Mouse (Mus musculus): ENCODE results near the gene Ddx11.
"Not testable (repeated sequence)": the region's sequence is repeated elsewhere in the genome, so short reads cannot be mapped to it uniquely, and the experiment has no call there.

Gene Ddx11

DNA sequence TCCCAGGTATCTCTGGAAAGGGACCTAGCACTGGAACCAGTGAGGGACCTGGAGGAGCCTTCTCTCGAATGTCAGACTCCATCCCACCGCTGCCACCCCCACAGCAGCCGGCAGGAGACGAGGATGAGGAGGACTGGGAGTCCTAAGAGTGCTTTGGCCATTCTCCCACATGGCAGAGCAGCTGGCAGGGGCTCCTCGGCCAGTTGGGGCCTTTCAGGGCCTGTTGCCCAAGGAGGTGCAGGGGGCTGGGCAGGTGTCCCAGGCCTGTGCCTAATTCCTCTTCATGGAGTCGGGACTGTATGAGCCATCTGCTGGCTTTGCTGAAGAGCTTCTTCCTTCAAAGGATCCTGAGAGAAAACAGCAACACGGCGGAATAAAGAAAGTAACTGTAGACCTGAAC lies 4.3 kb upstream of the Ddx11 start:
- peak; percentile 45 to 66 for DNase-seq

DNA sequence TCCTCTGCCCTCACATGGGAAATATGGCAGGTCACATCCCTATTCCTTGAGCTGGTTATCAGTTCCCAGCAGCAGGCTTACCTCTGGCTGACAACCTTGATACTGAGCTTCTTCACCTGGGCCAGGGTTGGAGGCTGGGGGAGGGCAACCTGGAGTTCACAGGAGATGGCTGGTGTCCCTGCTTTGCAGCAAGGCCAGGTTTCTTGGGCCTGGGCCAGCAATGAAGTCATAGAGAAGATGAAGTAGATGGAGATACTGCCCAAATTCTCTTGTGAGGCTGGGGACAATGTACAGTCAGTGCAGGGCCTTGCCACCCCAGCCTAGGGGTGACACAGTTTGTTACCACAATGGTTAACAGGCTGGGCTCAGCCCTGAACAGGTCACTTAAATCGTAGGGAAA lies 2.6 kb upstream of the Ddx11 start:
- peak in 1 of 2 experiments; percentile 73 for DNase-seq

DNA sequence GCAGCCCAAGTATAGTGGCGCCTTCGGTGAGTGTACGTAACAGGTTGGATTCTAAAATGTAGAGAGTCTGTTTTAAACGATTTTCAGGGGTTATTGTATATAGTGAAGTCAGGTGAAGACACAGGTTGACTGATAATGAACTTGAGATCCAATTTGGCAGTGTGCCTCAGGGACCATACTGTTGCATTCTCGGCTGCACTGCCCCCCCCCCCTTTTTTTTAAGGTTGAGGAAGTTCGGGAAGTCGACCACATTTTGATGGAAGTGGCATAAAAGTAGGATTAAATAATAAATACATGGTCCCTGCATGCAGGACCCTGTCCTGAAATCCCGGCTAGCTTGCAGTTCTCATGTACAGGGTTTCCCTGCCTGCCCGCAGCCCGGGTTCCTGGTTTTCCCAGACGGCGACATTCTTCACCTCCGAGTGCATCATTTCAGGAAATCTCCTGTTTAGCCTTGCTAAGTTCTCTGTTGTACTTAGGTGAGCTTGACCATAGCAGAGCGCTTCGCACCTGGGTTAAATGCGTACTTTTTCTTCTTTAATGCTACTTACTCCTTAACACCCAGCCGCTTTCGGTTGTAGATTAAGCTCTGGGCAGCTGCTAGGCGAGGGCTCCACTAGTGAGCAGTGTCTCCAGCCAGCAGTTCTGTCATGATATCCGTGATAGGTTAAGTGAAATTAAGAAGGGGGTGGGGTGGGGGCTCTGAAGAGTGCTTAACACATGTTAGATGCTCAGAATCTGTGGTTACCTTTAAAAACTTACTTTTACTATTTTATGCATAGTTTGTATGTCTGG lies 693 bp downstream of the Ddx11 start:
- no peak for DNase-seq

DNA sequence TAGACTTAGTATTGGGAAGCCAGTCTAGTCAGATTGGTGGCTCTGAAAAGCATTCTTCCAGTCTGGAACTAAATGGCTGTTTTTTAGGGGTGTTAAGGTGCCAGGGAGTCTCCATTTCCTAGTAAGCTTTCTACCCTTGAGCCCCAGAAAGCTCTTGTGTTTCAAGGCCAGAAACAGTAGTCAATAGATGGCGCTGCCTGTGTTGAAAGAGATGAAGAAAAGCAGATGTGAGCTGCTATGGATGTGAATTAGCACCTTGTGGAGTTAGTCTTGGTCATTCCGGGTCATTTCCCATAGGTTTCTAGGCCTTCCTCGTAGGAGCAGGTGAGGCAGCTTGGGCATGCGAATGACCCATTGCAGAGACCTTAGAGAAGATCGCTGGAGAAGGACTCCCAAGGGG lies 1.9 kb downstream of the Ddx11 start:
- DNase-seq: no peak

DNA sequence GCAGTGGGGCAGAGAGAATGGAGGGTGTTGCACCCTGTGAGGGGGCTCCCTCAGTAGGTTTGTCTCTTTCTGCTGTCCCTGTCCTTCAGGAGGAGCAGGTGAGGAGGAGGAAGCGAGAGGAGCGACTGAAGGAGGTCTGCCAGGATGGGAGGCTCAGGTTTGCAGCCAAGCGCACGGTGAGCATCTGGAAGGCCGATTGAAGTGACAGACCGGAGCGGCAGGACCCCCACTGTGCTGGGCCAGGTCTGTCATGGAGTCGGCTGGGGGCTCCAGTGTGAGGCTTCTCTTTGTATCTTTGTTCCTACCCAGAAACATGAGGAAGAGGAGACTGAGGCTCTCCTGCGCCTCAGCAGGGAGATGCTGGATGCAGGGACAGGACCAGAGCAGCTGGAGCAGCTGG lies 7.1 kb downstream of the Ddx11 start:
- no peak for DNase-seq

DNA sequence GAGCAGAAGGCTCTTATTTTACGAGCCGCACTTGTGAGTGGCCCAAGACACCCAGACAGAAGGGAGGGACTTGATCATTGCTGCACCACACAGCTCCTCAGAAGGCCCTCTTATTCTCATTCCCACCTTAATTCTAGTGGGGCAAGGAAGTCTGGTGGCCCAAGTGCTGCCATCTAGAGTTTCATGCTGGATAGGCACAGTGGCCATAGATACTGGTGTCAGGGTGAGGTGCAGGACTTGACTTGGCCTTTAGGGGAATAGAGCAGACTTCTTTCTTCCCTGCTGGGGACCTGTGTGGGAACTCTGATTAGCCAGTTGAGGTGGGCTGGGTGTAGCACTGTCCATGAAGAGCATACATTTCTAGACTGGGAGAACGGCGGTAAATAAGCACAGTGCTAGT lies 7.9 kb downstream of the Ddx11 start:
- no peak for DNase-seq

DNA sequence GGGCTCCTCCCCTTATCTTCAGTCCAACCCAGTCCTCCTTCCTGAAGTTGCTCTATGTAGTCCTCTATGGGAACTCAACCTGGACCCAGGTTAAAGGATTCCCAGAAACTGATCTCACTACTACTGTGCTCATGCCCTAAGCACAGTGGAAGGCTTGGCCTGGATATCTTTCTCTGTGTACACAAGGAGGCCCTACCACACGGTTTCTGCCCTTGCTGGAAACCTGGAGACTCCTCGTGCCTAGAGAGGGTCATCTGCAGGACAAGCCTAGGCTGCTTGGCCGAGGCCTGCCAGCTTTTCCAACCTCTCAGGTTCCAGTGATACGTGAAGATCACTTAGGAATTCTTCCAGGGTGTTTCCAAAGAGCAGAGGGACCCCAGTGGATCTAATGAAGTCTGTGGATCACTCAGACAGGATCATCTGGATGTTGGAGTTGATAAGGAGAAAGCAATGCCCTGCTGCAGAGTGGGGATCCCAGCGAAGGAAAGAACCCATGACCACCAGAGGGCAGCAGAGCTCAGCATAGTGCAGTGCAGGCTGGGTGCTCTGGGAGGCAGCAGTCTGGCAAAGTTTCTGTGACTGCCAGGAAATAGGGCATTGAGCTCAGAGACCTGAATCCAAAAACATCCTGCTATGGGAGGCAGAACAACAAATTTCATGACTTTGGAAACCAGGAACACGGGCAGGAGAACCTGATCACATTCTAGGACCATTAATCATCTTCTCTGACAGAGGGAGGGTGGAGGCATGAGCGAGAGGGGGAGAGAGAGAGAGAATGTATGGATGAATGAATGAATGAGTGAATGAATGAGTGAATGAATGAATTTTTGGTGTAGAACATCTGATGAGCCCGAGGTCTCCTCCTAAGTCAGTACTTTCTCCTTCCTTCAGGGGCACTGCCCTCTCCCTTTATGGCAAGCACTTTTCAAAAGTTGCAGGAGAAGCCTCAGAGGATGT lies 29.7 kb downstream of the Ddx11 start:
- not testable (repeated sequence) for DNase-seq

DNA sequence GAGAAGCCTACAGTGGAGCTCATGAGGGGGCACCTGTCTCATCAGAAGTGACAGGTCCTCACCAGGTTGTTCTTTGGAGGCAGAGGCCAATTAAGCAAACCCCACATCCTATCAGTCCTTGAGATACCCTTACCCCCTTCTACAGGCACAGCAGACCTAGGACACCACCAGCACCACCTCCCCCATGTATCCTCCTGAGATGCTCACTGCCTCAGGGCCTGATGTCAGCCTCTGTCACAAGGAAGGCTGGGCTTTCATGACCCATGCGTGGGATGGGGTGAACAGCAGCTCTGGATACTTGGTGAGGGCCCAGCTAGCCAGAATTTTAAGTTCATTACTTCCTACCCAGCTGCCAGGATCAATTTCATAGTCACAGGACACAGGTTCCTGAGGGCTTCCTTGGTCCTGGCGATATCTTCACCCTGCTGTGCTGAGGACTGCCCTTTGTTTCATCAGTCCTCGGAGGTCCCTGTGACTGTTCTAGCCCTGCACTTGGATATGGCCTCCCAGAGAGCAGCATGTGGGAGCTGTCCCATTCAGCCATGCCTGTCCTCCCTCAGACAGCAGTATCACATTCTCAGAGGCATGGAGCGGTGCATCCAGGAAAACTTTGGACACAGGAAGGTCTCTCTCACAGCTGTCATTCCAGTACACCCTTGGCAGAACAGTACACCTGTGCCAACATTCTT lies 30.6 kb downstream of the Ddx11 start:
- not testable (repeated sequence) for DNase-seq

DNA sequence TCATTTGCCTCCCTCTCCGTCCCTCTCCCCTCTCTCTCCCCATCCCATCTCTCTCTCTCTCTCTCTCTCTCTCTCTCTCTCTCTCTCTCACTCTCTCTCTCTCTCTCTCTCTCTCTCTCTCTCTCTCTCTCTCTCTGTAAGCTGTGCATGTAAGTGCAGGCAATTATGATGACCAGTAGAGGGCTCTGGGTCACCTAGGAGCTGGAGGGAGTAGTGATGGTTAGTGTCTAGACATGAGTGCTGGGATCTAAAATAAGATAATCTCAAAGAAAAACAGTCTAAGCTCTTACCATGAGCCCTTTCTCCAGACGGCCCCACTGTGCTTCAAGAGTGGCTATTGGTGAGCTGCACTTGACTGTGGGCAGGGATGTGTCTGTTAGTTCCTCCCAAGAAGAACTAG lies 31.6 kb downstream of the Ddx11 start:
- no peak for DNase-seq

DNA sequence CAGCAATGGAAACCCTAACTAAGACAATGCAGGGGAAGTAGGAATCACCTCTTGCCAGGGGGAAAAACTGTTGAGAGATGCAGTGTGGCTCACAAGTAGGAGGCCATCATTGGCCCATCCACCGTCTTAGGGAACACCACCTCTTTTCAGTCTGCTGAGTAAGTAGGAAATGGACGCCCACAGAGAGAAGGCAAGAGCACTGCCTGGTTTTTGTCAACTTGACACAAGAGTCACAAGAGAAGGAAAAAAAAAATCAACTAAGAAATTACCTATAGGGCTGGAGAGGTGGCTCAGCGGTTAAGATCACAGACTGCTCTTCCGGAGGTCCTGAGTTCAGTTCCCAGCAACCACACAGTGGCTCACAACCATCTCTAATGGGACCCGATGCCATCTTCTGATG lies 35.0 kb downstream of the Ddx11 start:
- no peak for DNase-seq

DNA sequence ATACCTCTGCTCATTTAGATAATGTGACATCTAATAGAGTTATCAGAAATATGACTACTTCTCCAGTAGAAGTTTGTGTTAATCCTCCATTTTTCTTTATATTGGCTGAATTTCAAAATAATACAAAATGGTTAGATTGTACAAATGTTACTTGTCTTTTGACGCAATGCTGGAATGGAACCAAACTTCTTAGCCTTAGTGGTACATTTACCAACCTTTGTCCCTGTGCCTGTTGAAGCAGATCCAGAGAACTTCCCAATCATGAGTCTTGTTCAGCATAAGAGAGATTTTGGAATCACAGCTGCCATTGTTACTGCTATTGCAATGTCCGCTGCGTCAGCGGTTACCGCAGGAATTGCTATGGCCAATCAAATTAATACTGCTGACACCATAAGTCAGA lies 43.8 kb downstream of the Ddx11 start:
- DNase-seq: not testable (repeated sequence)

DNA sequence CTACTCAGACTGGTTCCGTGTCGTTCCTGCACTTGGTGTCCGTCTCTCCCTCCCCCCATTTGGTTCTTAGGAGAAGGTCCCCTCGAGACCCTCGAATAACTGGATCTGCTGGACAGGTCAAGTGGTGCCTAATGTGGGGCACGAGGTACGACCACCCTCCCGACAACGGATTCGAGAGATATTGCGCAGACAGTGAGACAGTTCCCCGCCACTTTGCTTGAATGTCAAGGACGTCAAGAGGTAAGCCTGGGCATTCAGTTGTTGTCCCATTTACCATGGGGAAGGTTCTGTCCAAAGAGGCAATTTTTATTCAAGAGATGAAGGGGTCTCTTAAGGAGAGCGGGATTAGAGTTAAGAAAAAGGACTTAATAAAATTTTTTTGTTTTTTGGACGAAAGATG lies 47.7 kb downstream of the Ddx11 start:
- not testable (repeated sequence) for DNase-seq

DNA sequence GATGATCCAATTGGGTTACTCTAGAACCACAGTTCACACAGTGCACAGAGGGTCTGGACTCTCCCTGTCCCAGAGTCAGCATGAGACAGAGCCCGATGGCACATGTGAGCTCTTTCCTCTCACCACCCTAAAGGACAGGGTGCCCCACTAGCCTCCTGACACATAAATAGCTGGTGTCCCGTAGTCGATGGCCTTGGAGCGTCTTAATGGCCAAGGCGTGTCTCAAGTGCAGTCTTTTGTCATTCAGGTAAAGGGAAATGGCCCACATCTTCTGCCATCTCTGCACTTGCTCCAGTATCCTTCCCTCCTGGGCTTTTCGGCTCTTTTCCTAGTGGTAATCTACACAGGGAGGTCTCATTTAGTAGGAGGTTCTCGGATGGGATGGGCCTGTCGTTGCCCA lies 67.3 kb downstream of the Ddx11 start:
- no peak for DNase-seq

DNA sequence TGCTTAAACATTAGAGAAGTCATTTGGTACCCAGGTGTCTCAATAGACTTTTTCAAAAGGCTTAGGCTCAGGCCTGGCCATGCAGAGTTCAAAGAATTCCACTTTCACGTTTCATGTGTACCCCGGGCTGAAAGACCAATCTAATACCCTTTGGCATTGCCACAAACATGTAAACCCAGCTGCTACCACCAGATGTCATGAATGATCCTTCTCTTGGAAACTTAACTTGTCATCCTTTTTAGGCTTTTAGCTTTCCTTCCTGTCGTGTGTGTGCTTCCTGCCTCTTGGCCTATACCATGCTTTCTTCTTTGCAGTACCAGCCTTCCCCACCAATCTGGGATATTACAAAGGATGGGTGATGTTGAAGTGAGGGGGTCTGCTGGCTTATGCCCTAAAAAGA lies 73.7 kb downstream of the Ddx11 start:
- no peak for DNase-seq
